Mouse (Mus musculus): Measurements from ENCODE around the gene Mettl16. TPM values are rescaled to one million over a fixed set of nuclear protein-coding genes. Genes with fewer than 3 reads are reported as not detected.
A peak's percentile ranks its signal among the peaks of the same experiment; 100 is the strongest.

The Mettl16 gene
- total RNA-seq (2014; rRNA removed) (8.3 and 10.6 TPM in 2 replicates), polyA plus RNA-seq (2015; fragmentation: Nextera tagmentation; extraction: Ambion mirVana) (26.6 and 27.1 TPM in 2 replicates)

- TF ChIP-seq CTCF (IDR thresholded peaks at IDR 0.05; ENCODE audit: low read depth) = no peak
- WGBS = under 1% methylated on average over 43 of the region's 43 CpGs
- Histone ChIP-seq H3K9ac (replicated peaks; ENCODE audit: low read length) (peak within 1 kb of the TSS; percentile 82), H3K4me2 (ENCODE audit: low read depth, low read length) (peak within 1 kb of the TSS; percentile 86), H3K4me3 (ENCODE audit: low read length) (peak within 1 kb of the TSS; percentile 84), H3K4me1 (ENCODE audit: insufficient read depth, low read length) (0 out of 2 replicates have a peak, but pooled peaks cover 6% of the 10 kb centered on the region), H3K27me3 (ENCODE audit: insufficient read depth, low read length) (no peaks in the 10 kb centered on the region), H3K9me3 (ENCODE audit: low read length) (no peaks in the 10 kb centered on the region), H3K27ac (peak within 1 kb of the TSS; percentile 96), H3K36me3 (ENCODE audit: insufficient read depth, low read length) (peaks cover 8% of the 10 kb centered on the region; the same call in 1 of the 2 replicates)
- ATAC-seq (peak; percentile 98), DNase-seq (ENCODE audit: low spot score) (peak; percentile 99)
Measured at GRCm38 (mm10) chr11:74770595-74771207, at the start of gene Mettl16. Mettl16 (plus strand) TSS chr11:74770830.

- Histone ChIP-seq H3K27me3 (ENCODE audit: insufficient read depth, low read length) (no peaks in the 10 kb centered on the region), H3K27ac (no peak overlapping the region), H3K4me1 (ENCODE audit: insufficient read depth, low read length) (peaks cover 16% of the 10 kb centered on the region), H3K4me3 (ENCODE audit: low read length) (peak overlapping the region; percentile 18; the same call in 1 of the 2 replicates), H3K9me3 (ENCODE audit: low read length) (no peaks in the 10 kb centered on the region), H3K9ac (replicated peaks; ENCODE audit: low read length) (no peak overlapping the region), H3K4me2 (ENCODE audit: low read depth, low read length) (peak overlapping the region; percentile 64), H3K36me3 (ENCODE audit: insufficient read depth, low read length) (no peaks in the 10 kb centered on the region)
- ATAC-seq (no peak), DNase-seq (ENCODE audit: low spot score) (no peak)
- TF ChIP-seq CTCF (IDR thresholded peaks at IDR 0.05; ENCODE audit: low read depth) = no peak
- 55% methylated on average over 2 of the region's 2 CpGs for WGBS
Measured at GRCm38 (mm10) chr11:74721141-74721540, 49.5 kb upstream of the Mettl16 start.

GRCm38 (mm10) chr11:74721971-74722370, 48.7 kb upstream of the Mettl16 start:
- TF ChIP-seq CTCF (IDR thresholded peaks at IDR 0.05; ENCODE audit: low read depth) = no peak
- H3K4me1 ChIP-seq (ENCODE audit: insufficient read depth, low read length) = peaks cover 16% of the 10 kb centered on the region
- H3K36me3 ChIP-seq (ENCODE audit: insufficient read depth, low read length) = no peaks in the 10 kb centered on the region
- H3K27me3 ChIP-seq (ENCODE audit: insufficient read depth, low read length) = no peaks in the 10 kb centered on the region
- H3K4me2 ChIP-seq (ENCODE audit: low read depth, low read length) = peak overlapping the region; percentile 64
- H3K4me3 ChIP-seq (ENCODE audit: low read length) = peak overlapping the region; percentile 97
- H3K27ac ChIP-seq = no peak overlapping the region
- WGBS = 28% methylated on average over 3 of the region's 3 CpGs
- H3K9me3 ChIP-seq (ENCODE audit: low read length) = no peaks in the 10 kb centered on the region
- ATAC-seq (no peak), DNase-seq (ENCODE audit: low spot score) (peak; percentile 15)
- H3K9ac ChIP-seq (replicated peaks; ENCODE audit: low read length) = peak overlapping the region; percentile 52; the same call in 1 of the 2 replicates

GRCm38 (mm10) chr11:74723357-74724234, 47.0 kb upstream of the Mettl16 start:
- 1% methylated on average over 53 of the region's 75 CpGs for WGBS
- H3K36me3 ChIP-seq (ENCODE audit: insufficient read depth, low read length) = no peaks in the 10 kb centered on the region
- H3K4me2 ChIP-seq (ENCODE audit: low read depth, low read length) = peak overlapping the region; percentile 64
- no peaks in the 10 kb centered on the region for H3K9me3 ChIP-seq (ENCODE audit: low read length)
- ATAC-seq (peak; percentile 87), DNase-seq (ENCODE audit: low spot score) (peak; percentile 91)
- H3K27ac ChIP-seq = peak overlapping the region; percentile 99
- no peaks in the 10 kb centered on the region for H3K27me3 ChIP-seq (ENCODE audit: insufficient read depth, low read length)
- peak overlapping the region; percentile 98 for H3K9ac ChIP-seq (replicated peaks; ENCODE audit: low read length)
- H3K4me3 ChIP-seq (ENCODE audit: low read length) = peak overlapping the region; percentile 97
- peaks cover 16% of the 10 kb centered on the region for H3K4me1 ChIP-seq (ENCODE audit: insufficient read depth, low read length)
- no peak for TF ChIP-seq CTCF (IDR thresholded peaks at IDR 0.05; ENCODE audit: low read depth)

- Histone ChIP-seq H3K36me3 (ENCODE audit: insufficient read depth, low read length) (no peaks in the 10 kb centered on the region), H3K4me1 (ENCODE audit: insufficient read depth, low read length) (peaks cover 16% of the 10 kb centered on the region), H3K4me2 (ENCODE audit: low read depth, low read length) (peak within 1 kb of the TSS; percentile 64), H3K9me3 (ENCODE audit: low read length) (no peaks in the 10 kb centered on the region), H3K27me3 (ENCODE audit: insufficient read depth, low read length) (no peaks in the 10 kb centered on the region), H3K4me3 (ENCODE audit: low read length) (peak within 1 kb of the TSS; percentile 97), H3K9ac (replicated peaks; ENCODE audit: low read length) (peak within 1 kb of the TSS; percentile 98), H3K27ac (peak within 1 kb of the TSS; percentile 99)
- TF ChIP-seq CTCF (IDR thresholded peaks at IDR 0.05; ENCODE audit: low read depth) = peak; percentile 59
- peak; percentile 98 for ATAC-seq
- DNase-seq (ENCODE audit: low spot score) = peak; percentile 97
- WGBS = 3% methylated on average over 41 of the region's 56 CpGs
Measured at GRCm38 (mm10) chr11:74724235-74724791, 46.3 kb upstream of the Mettl16 start, which contains the start of gene Pafah1b1. Pafah1b1 (minus strand) TSS chr11:74724670.

- DNase-seq (ENCODE audit: low spot score) = no peak
- Histone ChIP-seq H3K9me3 (ENCODE audit: low read length) (no peaks in the 10 kb centered on the region), H3K4me1 (ENCODE audit: insufficient read depth, low read length) (peaks cover 11% of the 10 kb centered on the region), H3K4me3 (ENCODE audit: low read length) (peak overlapping the region; percentile 97; the same call in 1 of the 2 replicates), H3K36me3 (ENCODE audit: insufficient read depth, low read length) (no peaks in the 10 kb centered on the region), H3K27ac (peak overlapping the region; percentile 99), H3K9ac (replicated peaks; ENCODE audit: low read length) (peak overlapping the region; percentile 98), H3K27me3 (ENCODE audit: insufficient read depth, low read length) (no peaks in the 10 kb centered on the region), H3K4me2 (ENCODE audit: low read depth, low read length) (peak overlapping the region; percentile 64; the same call in 1 of the 2 replicates)
- 52% methylated on average over 5 of the region's 5 CpGs for WGBS
- no peak for TF ChIP-seq CTCF (IDR thresholded peaks at IDR 0.05; ENCODE audit: low read depth)
- no peak for ATAC-seq
Measured at GRCm38 (mm10) chr11:74725181-74725580, 45.4 kb upstream of the Mettl16 start.
